Mouse (Mus musculus): Measurements from ENCODE around the gene Polr2i.
"Not testable (repeated sequence)": the region's sequence is repeated elsewhere in the genome, so short reads cannot be mapped to it uniquely, and the experiment has no call there.

Gene Polr2i

GRCm38 (mm10) chr7:30231669-30232454 is at the start of gene Polr2i, which contains the start of gene Tbcb:
TSS of gene Polr2i (plus strand) at chr7:30231948.
TSS of gene Tbcb (minus strand) at chr7:30232272.
- DNase-seq (ENCODE audit: low spot score) = peak; percentile 95

- DNase-seq (ENCODE audit: low spot score) = not testable (repeated sequence)
Measured at GRCm38 (mm10) chr7:30183189-30183588, 48.6 kb upstream of the Polr2i start.

GRCm38 (mm10) chr7:30183879-30184289 is 47.9 kb upstream of the Polr2i start, which contains the start of gene Cox7a1:
TSS of gene Cox7a1 (plus strand) at chr7:30184144.
- peak; percentile 46 for DNase-seq (ENCODE audit: low spot score)

- no peak for DNase-seq (ENCODE audit: low spot score)
Measured at GRCm38 (mm10) chr7:30184641-30185348, 47.0 kb upstream of the Polr2i start.

- no peak for DNase-seq (ENCODE audit: low spot score)
Measured at GRCm38 (mm10) chr7:30188344-30189115, 43.2 kb upstream of the Polr2i start.

GRCm38 (mm10) chr7:30189116-30189491 is 42.6 kb upstream of the Polr2i start:
- no peak for DNase-seq (ENCODE audit: low spot score)

- no peak for DNase-seq (ENCODE audit: low spot score)
Measured at GRCm38 (mm10) chr7:30192088-30192487, 39.7 kb upstream of the Polr2i start.

GRCm38 (mm10) chr7:30193013-30193412 is 38.7 kb upstream of the Polr2i start:
- no peak for DNase-seq (ENCODE audit: low spot score)

- peak; percentile 52 for DNase-seq (ENCODE audit: low spot score)
Measured at GRCm38 (mm10) chr7:30193581-30194100, 38.1 kb upstream of the Polr2i start.

- DNase-seq (ENCODE audit: low spot score) = peak; percentile 31
Measured at GRCm38 (mm10) chr7:30194101-30194831, 37.5 kb upstream of the Polr2i start.

- DNase-seq (ENCODE audit: low spot score) = peak; percentile 80
Measured at GRCm38 (mm10) chr7:30194884-30195283, 36.9 kb upstream of the Polr2i start.

- no peak for DNase-seq (ENCODE audit: low spot score)
Measured at GRCm38 (mm10) chr7:30195461-30195860, 36.3 kb upstream of the Polr2i start.

- no peak for DNase-seq (ENCODE audit: low spot score)
Measured at GRCm38 (mm10) chr7:30196171-30196570, 35.6 kb upstream of the Polr2i start.

- no peak for DNase-seq (ENCODE audit: low spot score)
Measured at GRCm38 (mm10) chr7:30197592-30198129, 34.1 kb upstream of the Polr2i start.

GRCm38 (mm10) chr7:30198481-30198971 is 33.2 kb upstream of the Polr2i start, which contains the start of gene Capns1:
TSS of gene Capns1 (minus strand) at chr7:30198811.
- DNase-seq (ENCODE audit: low spot score) = no peak

- no peak for DNase-seq (ENCODE audit: low spot score)
Measured at GRCm38 (mm10) chr7:30199498-30200139, 32.1 kb upstream of the Polr2i start.

GRCm38 (mm10) chr7:30200200-30200599 is 31.5 kb upstream of the Polr2i start:
- no peak for DNase-seq (ENCODE audit: low spot score)

GRCm38 (mm10) chr7:30200661-30201060 is 31.1 kb upstream of the Polr2i start:
- not testable (repeated sequence) for DNase-seq (ENCODE audit: low spot score)

GRCm38 (mm10) chr7:30202895-30203690 is 28.7 kb upstream of the Polr2i start:
- DNase-seq (ENCODE audit: low spot score) = no peak
